Mouse (Mus musculus) heart, embryonic 10.5 days (tissue): ENCODE measurements around the gene Gns. TPM values are rescaled to one million over a fixed set of nuclear protein-coding genes. Genes with fewer than 3 reads are reported as not detected.

ENCODE experiments used
- DNase-seq: peaks from one replicate; pipeline ENCODE4 v3.0.0-alpha.2; 2017; ENCODE audit warnings: low spot score
- H3K27ac ChIP-seq: fragments of 300-500 bp; sonication (generic); 2 replicates; pipeline ENCODE4 v1.5.1; 2016; ENCODE audit warnings: mild to moderate bottlenecking
- H3K27me3 ChIP-seq: fragments of 300-500 bp; sonication (generic); 2 replicates; pipeline ENCODE4 v1.6.1; 2016; ENCODE audit warnings: mild to moderate bottlenecking; ENCODE audit not compliant: poor library complexity, insufficient read depth, severe bottlenecking
- H3K36me3 ChIP-seq: fragments of 300-500 bp; sonication (generic); 2 replicates; pipeline ENCODE4 v1.6.1; 2016; ENCODE audit warnings: mild to moderate bottlenecking, moderate library complexity
- H3K4me1 ChIP-seq: fragments of 300-500 bp; sonication (generic); 2 replicates; pipeline ENCODE4 v1.6.1; 2016; ENCODE audit warnings: mild to moderate bottlenecking
- H3K4me3 ChIP-seq: fragments of 300-500 bp; sonication (generic); 2 replicates; pipeline ENCODE4 v1.5.1; 2016; ENCODE audit warnings: mild to moderate bottlenecking, moderate library complexity
- H3K9me3 ChIP-seq: fragments of 300-500 bp; sonication (generic); 2 replicates; pipeline ENCODE4 v1.6.1; 2016; ENCODE audit warnings: mild to moderate bottlenecking, moderate library complexity
- WGBS: fragments of 180-500 bp; shearing (Covaris S2); methylation state at CpG from one replicate; pipeline ENCODE4 v1.1.7; 2016; 5-methylcytosine and 5-hydroxymethylcytosine counted together
- polyA plus RNA-seq: library from polyadenylated mRNA; unstranded; fragments of >200 nt; fragmentation: Nextera tagmentation; extraction: Ambion mirVana; gene quantifications from 2 replicates; pipeline ENCODE4 v1.2.1, GENCODE M21; 2016

The Gns gene
- polyA plus RNA-seq, 1 experiment from 2014 or later, result 31.4 TPM

GRCm38 (mm10) chr10:121374013-121374412, 9.1 kb downstream of the Gns start:
- no peaks in the 10 kb centered on the region for H3K9me3 ChIP-seq
- no peak overlapping the region for H3K27ac ChIP-seq
- no peak overlapping the region for H3K4me3 ChIP-seq
- peaks cover 11% of the 10 kb centered on the region for H3K4me1 ChIP-seq
- H3K36me3 ChIP-seq, result peaks cover 83% of the 10 kb centered on the region
- DNase-seq, result no peak
- WGBS, result 85% methylated on average over 12 of the region's 12 CpGs
- no peaks in the 10 kb centered on the region for H3K27me3 ChIP-seq

GRCm38 (mm10) chr10:121374693-121375620, 10.1 kb downstream of the Gns start:
- no peak for DNase-seq
- Histone ChIP-seq H3K4me3 (no peak overlapping the region), H3K27ac (no peak overlapping the region), H3K36me3 (peaks cover 87% of the 10 kb centered on the region), H3K9me3 (no peaks in the 10 kb centered on the region), H3K4me1 (peaks cover 11% of the 10 kb centered on the region), H3K27me3 (no peaks in the 10 kb centered on the region)
- 78% methylated on average over 17 of the region's 17 CpGs for WGBS

GRCm38 (mm10) chr10:121375649-121376493, 11.0 kb downstream of the Gns start:
- DNase-seq, result no peak
- Histone ChIP-seq H3K9me3 (no peaks in the 10 kb centered on the region), H3K36me3 (peaks cover 87% of the 10 kb centered on the region), H3K27me3 (no peaks in the 10 kb centered on the region), H3K4me3 (no peak overlapping the region), H3K27ac (no peak overlapping the region), H3K4me1 (peaks cover 11% of the 10 kb centered on the region)
- 78% methylated on average over 24 of the region's 24 CpGs for WGBS

- H3K4me3 ChIP-seq, result no peak overlapping the region
- peaks cover 13% of the 10 kb centered on the region for H3K4me1 ChIP-seq
- no peaks in the 10 kb centered on the region for H3K27me3 ChIP-seq
- H3K9me3 ChIP-seq, result no peaks in the 10 kb centered on the region
- DNase-seq, result no peak
- H3K36me3 ChIP-seq, result peaks cover 89% of the 10 kb centered on the region
- no peak overlapping the region for H3K27ac ChIP-seq
- WGBS, result 91% methylated on average over 24 of the region's 24 CpGs
Measured at GRCm38 (mm10) chr10:121376530-121377271, 11.8 kb downstream of the Gns start.

GRCm38 (mm10) chr10:121379387-121379786, 14.5 kb downstream of the Gns start:
- no peaks in the 10 kb centered on the region for H3K9me3 ChIP-seq
- DNase-seq, result no peak
- H3K27me3 ChIP-seq, result no peaks in the 10 kb centered on the region
- peaks cover 91% of the 10 kb centered on the region for H3K36me3 ChIP-seq
- WGBS, result 100% methylated on average over 3 of the region's 3 CpGs
- H3K4me1 ChIP-seq, result peaks cover 21% of the 10 kb centered on the region
- H3K4me3 ChIP-seq, result no peak overlapping the region
- H3K27ac ChIP-seq, result no peak overlapping the region

- WGBS, result 86% methylated on average over 18 of the region's 18 CpGs
- no peak for DNase-seq
- H3K27me3 ChIP-seq, result no peaks in the 10 kb centered on the region
- H3K36me3 ChIP-seq, result peaks cover 79% of the 10 kb centered on the region
- H3K27ac ChIP-seq, result no peak overlapping the region
- H3K4me3 ChIP-seq, result no peak overlapping the region
- no peaks in the 10 kb centered on the region for H3K9me3 ChIP-seq
- peaks cover 22% of the 10 kb centered on the region for H3K4me1 ChIP-seq
Measured at GRCm38 (mm10) chr10:121381280-121381679, 16.4 kb downstream of the Gns start.

- no peaks in the 10 kb centered on the region for H3K9me3 ChIP-seq
- no peak overlapping the region for H3K4me3 ChIP-seq
- 89% methylated on average over 13 of the region's 13 CpGs for WGBS
- no peak overlapping the region for H3K27ac ChIP-seq
- H3K27me3 ChIP-seq, result no peaks in the 10 kb centered on the region
- H3K36me3 ChIP-seq, result peaks cover 67% of the 10 kb centered on the region
- no peak for DNase-seq
- peaks cover 36% of the 10 kb centered on the region for H3K4me1 ChIP-seq
Measured at GRCm38 (mm10) chr10:121384710-121385109, 19.8 kb downstream of the Gns start.

GRCm38 (mm10) chr10:121385695-121386094, 20.8 kb downstream of the Gns start:
- peak overlapping the region; percentile 75; the same call in 1 of the 2 replicates for H3K27ac ChIP-seq
- H3K27me3 ChIP-seq, result no peaks in the 10 kb centered on the region
- no peaks in the 10 kb centered on the region for H3K9me3 ChIP-seq
- H3K36me3 ChIP-seq, result peaks cover 67% of the 10 kb centered on the region
- H3K4me3 ChIP-seq, result no peak overlapping the region
- no peak for DNase-seq
- WGBS, result 87% methylated on average over 6 of the region's 6 CpGs
- H3K4me1 ChIP-seq, result peaks cover 39% of the 10 kb centered on the region

- Histone ChIP-seq H3K36me3 (peaks cover 67% of the 10 kb centered on the region), H3K4me3 (peak overlapping the region; percentile 35), H3K27me3 (no peaks in the 10 kb centered on the region), H3K27ac (peak overlapping the region; percentile 75), H3K9me3 (no peaks in the 10 kb centered on the region), H3K4me1 (peaks cover 36% of the 10 kb centered on the region)
- DNase-seq, result no peak
- 40% methylated on average over 9 of the region's 9 CpGs for WGBS
Measured at GRCm38 (mm10) chr10:121386347-121386746, 21.5 kb downstream of the Gns start.

GRCm38 (mm10) chr10:121390602-121391001, 25.7 kb downstream of the Gns start:
- peaks cover 79% of the 10 kb centered on the region for H3K36me3 ChIP-seq
- peaks cover 40% of the 10 kb centered on the region for H3K4me1 ChIP-seq
- no peaks in the 10 kb centered on the region for H3K27me3 ChIP-seq
- H3K9me3 ChIP-seq, result no peaks in the 10 kb centered on the region
- DNase-seq, result no peak
- no peak overlapping the region for H3K27ac ChIP-seq
- WGBS, result 81% methylated on average over 10 of the region's 10 CpGs
- H3K4me3 ChIP-seq, result no peak overlapping the region

GRCm38 (mm10) chr10:121391901-121392300, 27.0 kb downstream of the Gns start:
- no peak for DNase-seq
- Histone ChIP-seq H3K27me3 (no peaks in the 10 kb centered on the region), H3K27ac (no peak overlapping the region), H3K9me3 (no peaks in the 10 kb centered on the region), H3K36me3 (peaks cover 87% of the 10 kb centered on the region), H3K4me3 (no peak overlapping the region), H3K4me1 (peaks cover 33% of the 10 kb centered on the region)
- WGBS, result 91% methylated on average over 8 of the region's 8 CpGs

- DNase-seq, result no peak
- Histone ChIP-seq H3K4me1 (peaks cover 29% of the 10 kb centered on the region), H3K27ac (peak overlapping the region; percentile 62; the same call in 1 of the 2 replicates), H3K9me3 (no peaks in the 10 kb centered on the region), H3K27me3 (no peaks in the 10 kb centered on the region), H3K36me3 (peaks cover 71% of the 10 kb centered on the region), H3K4me3 (no peak overlapping the region)
- 82% methylated on average over 6 of the region's 6 CpGs for WGBS
Measured at GRCm38 (mm10) chr10:121394270-121394669, 29.4 kb downstream of the Gns start.
